Mouse (Mus musculus) left cerebral cortex, adult 6 months (tissue): ENCODE measurements around the gene Sox1. TPM values are rescaled to one million over a fixed set of nuclear protein-coding genes. Genes with fewer than 3 reads are reported as not detected.

Experiments
- long read RNA-seq, 2 experiments: library from polyadenylated mRNA; unstranded; transcript quantifications; one replicate each; pipeline ENCODE4 v2.0.0; 2019 to 2020
- polyA plus RNA-seq: library from polyadenylated mRNA; unstranded; fragments of <200 nt; fragmentation: Nextera tagmentation; gene quantifications from 2 replicates; pipeline ENCODE4 v1.2.3, GENCODE M21; 2021

Sox1 gene
- polyA plus RNA-seq: 1.2 and 1.4 TPM in 2 replicates
- long read RNA-seq, experiment 1, full-length matches to known transcripts: 5 of 5 reads
- long read RNA-seq, experiment 1, partial matches to known transcripts: 0 of 5 reads
- long read RNA-seq, experiment 1, other reads (novel, unspliced or antisense): 0 of 5 reads
- long read RNA-seq, experiment 2, full-length matches to known transcripts: 1 of 1 reads
- long read RNA-seq, experiment 2, partial matches to known transcripts: 0 of 1 reads
- long read RNA-seq, experiment 2, other reads (novel, unspliced or antisense): 0 of 1 reads

GRCm38 (mm10) chr8:12395071-12396031, at the start of gene Sox1:
Gene Sox1, plus strand, starts transcription at chr8:12395295.

Other genes starting within 250 kb of the Sox1 start
- gene A230072I06Rik, start 116.5 kb upstream of the Sox1 start, polyA plus RNA-seq: not detected in 2 replicates
- not detected in 2 replicates for gene Spaca7, start 177.7 kb downstream of the Sox1 start, polyA plus RNA-seq